Mouse (Mus musculus): Measurements from ENCODE around the gene E330021D16Rik. TPM values are rescaled to one million over a fixed set of nuclear protein-coding genes. Genes with fewer than 3 reads are reported as not detected.
"Not testable (repeated sequence)": the region's sequence is repeated elsewhere in the genome, so short reads cannot be mapped to it uniquely, and the experiment has no call there.

Gene E330021D16Rik
- polyA plus RNA-seq, 1 experiment from 2014 or later: not detected

GRCm38 (mm10) chr6:136449930-136450329, 34.6 kb upstream of the E330021D16Rik start:
- H3K27me3 ChIP-seq (ENCODE audit: control insufficient read depth, insufficient read depth, low read length): no peaks in the 10 kb centered on the region
- DNase-seq (ENCODE audit: low spot score) (no peak), ATAC-seq (ENCODE audit: insufficient read depth, low FRiP score, low TSS enrichment) (no peak)
- WGBS: 83% methylated on average over 1 of the region's 1 CpGs
- no peaks in the 10 kb centered on the region for H3K4me1 ChIP-seq (ENCODE audit: control insufficient read depth, insufficient read depth, low read length)
- no peak overlapping the region for H3K27ac ChIP-seq (ENCODE audit: low read depth, low read length)
- H3K36me3 ChIP-seq (ENCODE audit: control insufficient read depth, insufficient read depth, low read length): no peaks in the 10 kb centered on the region
- 0 out of 2 replicates have a peak, but pooled peaks cover 4% of the 10 kb centered on the region for H3K9me3 ChIP-seq (ENCODE audit: control insufficient read depth, low read length)
- H3K4me2 ChIP-seq (ENCODE audit: low read depth): no peak overlapping the region
- no peak overlapping the region for H3K4me3 ChIP-seq (ENCODE audit: low read depth, low read length)
- H3K9ac ChIP-seq (ENCODE audit: low read length): no peak overlapping the region

- DNase-seq (ENCODE audit: low spot score) (no peak), ATAC-seq (ENCODE audit: insufficient read depth, low FRiP score, low TSS enrichment) (no peak)
- H3K4me3 ChIP-seq (ENCODE audit: low read depth, low read length): no peak overlapping the region
- no peaks in the 10 kb centered on the region for H3K36me3 ChIP-seq (ENCODE audit: control insufficient read depth, insufficient read depth, low read length)
- H3K27ac ChIP-seq (ENCODE audit: low read depth, low read length): no peak overlapping the region
- H3K9ac ChIP-seq (ENCODE audit: low read length): no peak overlapping the region
- 82% methylated on average over 9 of the region's 9 CpGs for WGBS
- no peaks in the 10 kb centered on the region for H3K4me1 ChIP-seq (ENCODE audit: control insufficient read depth, insufficient read depth, low read length)
- no peaks in the 10 kb centered on the region for H3K27me3 ChIP-seq (ENCODE audit: control insufficient read depth, insufficient read depth, low read length)
- no peak overlapping the region for H3K4me2 ChIP-seq (ENCODE audit: low read depth)
- 0 out of 2 replicates have a peak, but pooled peaks cover 6% of the 10 kb centered on the region for H3K9me3 ChIP-seq (ENCODE audit: control insufficient read depth, low read length)
These were observed 33.9 kb upstream of the E330021D16Rik start for GRCm38 (mm10) chr6:136449270-136449692.

GRCm38 (mm10) chr6:136439205-136439604, 23.8 kb upstream of the E330021D16Rik start:
- WGBS: 78% methylated on average over 2 of the region's 2 CpGs

GRCm38 (mm10) chr6:136436151-136436550, 20.8 kb upstream of the E330021D16Rik start:
- 81% methylated on average over 3 of the region's 3 CpGs for WGBS
- not testable (repeated sequence) for H3K36me3 ChIP-seq (ENCODE audit: control insufficient read depth, insufficient read depth, low read length); ATAC-seq (ENCODE audit: insufficient read depth, low FRiP score, low TSS enrichment); DNase-seq (ENCODE audit: low spot score); H3K27me3 ChIP-seq (ENCODE audit: control insufficient read depth, insufficient read depth, low read length); H3K9ac ChIP-seq (ENCODE audit: low read length); H3K9me3 ChIP-seq (ENCODE audit: control insufficient read depth, low read length); H3K4me2 ChIP-seq (ENCODE audit: low read depth); H3K27ac ChIP-seq (ENCODE audit: low read depth, low read length); H3K4me3 ChIP-seq (ENCODE audit: low read depth, low read length); H3K4me1 ChIP-seq (ENCODE audit: control insufficient read depth, insufficient read depth, low read length)

More at GRCm38 (mm10) chr6:136439205-136439604, 23.8 kb upstream of the E330021D16Rik start:
- not testable (repeated sequence) for H3K9me3 ChIP-seq (ENCODE audit: control insufficient read depth, low read length); ATAC-seq (ENCODE audit: insufficient read depth, low FRiP score, low TSS enrichment); H3K4me1 ChIP-seq (ENCODE audit: control insufficient read depth, insufficient read depth, low read length); H3K36me3 ChIP-seq (ENCODE audit: control insufficient read depth, insufficient read depth, low read length); H3K27ac ChIP-seq (ENCODE audit: low read depth, low read length); DNase-seq (ENCODE audit: low spot score); H3K4me2 ChIP-seq (ENCODE audit: low read depth); H3K4me3 ChIP-seq (ENCODE audit: low read depth, low read length); H3K27me3 ChIP-seq (ENCODE audit: control insufficient read depth, insufficient read depth, low read length); H3K9ac ChIP-seq (ENCODE audit: low read length)

GRCm38 (mm10) chr6:136433573-136433972, 18.2 kb upstream of the E330021D16Rik start:
- H3K9me3 ChIP-seq (ENCODE audit: control insufficient read depth, low read length): no peaks in the 10 kb centered on the region
- 94% methylated on average over 6 of the region's 6 CpGs for WGBS

GRCm38 (mm10) chr6:136431896-136432248, 16.5 kb upstream of the E330021D16Rik start:
- no peaks in the 10 kb centered on the region for H3K27me3 ChIP-seq (ENCODE audit: control insufficient read depth, insufficient read depth, low read length)
- H3K4me2 ChIP-seq (ENCODE audit: low read depth): no peak overlapping the region
- H3K36me3 ChIP-seq (ENCODE audit: control insufficient read depth, insufficient read depth, low read length): no peaks in the 10 kb centered on the region
- H3K9ac ChIP-seq (ENCODE audit: low read length): no peak overlapping the region
- H3K27ac ChIP-seq (ENCODE audit: low read depth, low read length): no peak overlapping the region
- no peaks in the 10 kb centered on the region for H3K9me3 ChIP-seq (ENCODE audit: control insufficient read depth, low read length)
- no peak overlapping the region for H3K4me3 ChIP-seq (ENCODE audit: low read depth, low read length)
- WGBS: 68% methylated on average over 7 of the region's 7 CpGs
- ATAC-seq (ENCODE audit: insufficient read depth, low FRiP score, low TSS enrichment) (no peak), DNase-seq (ENCODE audit: low spot score) (no peak)
- no peaks in the 10 kb centered on the region for H3K4me1 ChIP-seq (ENCODE audit: control insufficient read depth, insufficient read depth, low read length)

More at GRCm38 (mm10) chr6:136433573-136433972, 18.2 kb upstream of the E330021D16Rik start:
- Histone ChIP-seq H3K27me3 (ENCODE audit: control insufficient read depth, insufficient read depth, low read length) (no peaks in the 10 kb centered on the region), H3K4me2 (ENCODE audit: low read depth) (no peak overlapping the region), H3K9ac (ENCODE audit: low read length) (no peak overlapping the region), H3K36me3 (ENCODE audit: control insufficient read depth, insufficient read depth, low read length) (no peaks in the 10 kb centered on the region), H3K4me3 (ENCODE audit: low read depth, low read length) (no peak overlapping the region), H3K27ac (ENCODE audit: low read depth, low read length) (no peak overlapping the region), H3K4me1 (ENCODE audit: control insufficient read depth, insufficient read depth, low read length) (no peaks in the 10 kb centered on the region)
- no peak for DNase-seq (ENCODE audit: low spot score)
- no peak for ATAC-seq (ENCODE audit: insufficient read depth, low FRiP score, low TSS enrichment)

- no peaks in the 10 kb centered on the region for H3K9me3 ChIP-seq (ENCODE audit: control insufficient read depth, low read length)
- no peak overlapping the region for H3K4me2 ChIP-seq (ENCODE audit: low read depth)
- ATAC-seq (ENCODE audit: insufficient read depth, low FRiP score, low TSS enrichment): no peak
- no peaks in the 10 kb centered on the region for H3K36me3 ChIP-seq (ENCODE audit: control insufficient read depth, insufficient read depth, low read length)
- H3K27me3 ChIP-seq (ENCODE audit: control insufficient read depth, insufficient read depth, low read length): no peaks in the 10 kb centered on the region
- no peak overlapping the region for H3K27ac ChIP-seq (ENCODE audit: low read depth, low read length)
- no peak overlapping the region for H3K4me3 ChIP-seq (ENCODE audit: low read depth, low read length)
- H3K9ac ChIP-seq (ENCODE audit: low read length): no peak overlapping the region
- no peaks in the 10 kb centered on the region for H3K4me1 ChIP-seq (ENCODE audit: control insufficient read depth, insufficient read depth, low read length)
- WGBS: 67% methylated on average over 10 of the region's 10 CpGs
- no peak for DNase-seq (ENCODE audit: low spot score)
These were observed 16.0 kb upstream of the E330021D16Rik start for GRCm38 (mm10) chr6:136431169-136431895.

GRCm38 (mm10) chr6:136429441-136429840, 14.1 kb upstream of the E330021D16Rik start:
- Histone ChIP-seq H3K4me2 (ENCODE audit: low read depth) (no peak overlapping the region), H3K27me3 (ENCODE audit: control insufficient read depth, insufficient read depth, low read length) (no peaks in the 10 kb centered on the region), H3K4me3 (ENCODE audit: low read depth, low read length) (no peak overlapping the region), H3K9me3 (ENCODE audit: control insufficient read depth, low read length) (no peaks in the 10 kb centered on the region), H3K4me1 (ENCODE audit: control insufficient read depth, insufficient read depth, low read length) (no peaks in the 10 kb centered on the region), H3K27ac (ENCODE audit: low read depth, low read length) (no peak overlapping the region), H3K9ac (ENCODE audit: low read length) (no peak overlapping the region), H3K36me3 (ENCODE audit: control insufficient read depth, insufficient read depth, low read length) (no peaks in the 10 kb centered on the region)
- 55% methylated on average over 4 of the region's 4 CpGs for WGBS
- ATAC-seq (ENCODE audit: insufficient read depth, low FRiP score, low TSS enrichment): no peak
- DNase-seq (ENCODE audit: low spot score): no peak

- Histone ChIP-seq H3K27ac (ENCODE audit: low read depth, low read length) (no peak overlapping the region), H3K36me3 (ENCODE audit: control insufficient read depth, insufficient read depth, low read length) (no peaks in the 10 kb centered on the region), H3K27me3 (ENCODE audit: control insufficient read depth, insufficient read depth, low read length) (no peaks in the 10 kb centered on the region), H3K9me3 (ENCODE audit: control insufficient read depth, low read length) (no peaks in the 10 kb centered on the region), H3K4me3 (ENCODE audit: low read depth, low read length) (no peak overlapping the region), H3K4me2 (ENCODE audit: low read depth) (no peak overlapping the region), H3K9ac (ENCODE audit: low read length) (no peak overlapping the region), H3K4me1 (ENCODE audit: control insufficient read depth, insufficient read depth, low read length) (no peaks in the 10 kb centered on the region)
- WGBS: 88% methylated on average over 5 of the region's 5 CpGs
- DNase-seq (ENCODE audit: low spot score): no peak
- ATAC-seq (ENCODE audit: insufficient read depth, low FRiP score, low TSS enrichment): no peak
These were observed 13.0 kb upstream of the E330021D16Rik start for GRCm38 (mm10) chr6:136428412-136428811.
